Mouse (Mus musculus) thymus, adult 2 months (tissue): ENCODE results near the gene Lim2.

Source experiments
- CTCF ChIP-seq: fragments of 200-500 bp; IDR thresholded peaks from 2 replicates; pipeline ENCODE4 v1.5.1; 2012; ENCODE audit warnings: mild to moderate bottlenecking, control low read depth, low read length, moderate library complexity, borderline replicate concordance; ENCODE audit not compliant: control insufficient read depth, poor library complexity, insufficient read depth; ENCODE audit errors: extremely low read depth
- POLR2A ChIP-seq: fragments of 200-500 bp; IDR thresholded peaks from 2 replicates; pipeline ENCODE4 v1.6.1; 2012; ENCODE audit warnings: mild to moderate bottlenecking, low read length, control low read depth, moderate library complexity; ENCODE audit not compliant: control insufficient read depth, poor library complexity, insufficient read depth; ENCODE audit errors: extremely low read depth

GRCm38 (mm10) chr7:43482090-43482716, 54.7 kb downstream of the Lim2 start:
- TF ChIP-seq CTCF, result no peak
- no peak for TF ChIP-seq POLR2A
